Mouse (Mus musculus): Measurements from ENCODE around the gene Gm43191.
"Not testable (repeated sequence)": the region's sequence is repeated elsewhere in the genome, so short reads cannot be mapped to it uniquely, and the experiment has no call there.

Gene Gm43191

DNA sequence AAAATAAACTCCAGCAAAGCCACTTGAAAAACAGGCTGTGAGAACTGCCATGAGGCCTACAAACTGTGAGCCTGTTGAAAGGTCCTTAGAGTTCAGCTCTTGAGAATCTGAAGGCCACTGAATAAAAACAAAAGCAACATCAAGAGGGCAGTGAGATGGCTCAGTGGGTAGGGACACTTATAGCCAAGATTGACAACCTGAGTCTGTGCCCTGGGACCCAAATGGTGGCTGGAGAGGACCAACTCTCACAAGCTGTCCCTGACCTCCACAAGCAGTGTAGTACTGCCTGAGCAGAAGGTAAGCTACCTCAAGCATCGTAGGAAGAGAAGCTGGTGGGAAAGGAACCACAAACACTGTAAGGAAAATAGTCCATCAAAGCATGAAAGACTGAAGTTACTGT lies at the start of gene Gm43191:
Gene Gm43191, minus strand, starts transcription at position 101 of the 400 bp plus-strand sequence.
- in situ Hi-C loops (cut with MboI, MseI), result loop anchor here (5.0 to 25.0 kb wide), 3 partner anchors 61 to 1769 kb away; partner anchors contain the start of gene Olfm3 (in 1 of the 2)

DNA sequence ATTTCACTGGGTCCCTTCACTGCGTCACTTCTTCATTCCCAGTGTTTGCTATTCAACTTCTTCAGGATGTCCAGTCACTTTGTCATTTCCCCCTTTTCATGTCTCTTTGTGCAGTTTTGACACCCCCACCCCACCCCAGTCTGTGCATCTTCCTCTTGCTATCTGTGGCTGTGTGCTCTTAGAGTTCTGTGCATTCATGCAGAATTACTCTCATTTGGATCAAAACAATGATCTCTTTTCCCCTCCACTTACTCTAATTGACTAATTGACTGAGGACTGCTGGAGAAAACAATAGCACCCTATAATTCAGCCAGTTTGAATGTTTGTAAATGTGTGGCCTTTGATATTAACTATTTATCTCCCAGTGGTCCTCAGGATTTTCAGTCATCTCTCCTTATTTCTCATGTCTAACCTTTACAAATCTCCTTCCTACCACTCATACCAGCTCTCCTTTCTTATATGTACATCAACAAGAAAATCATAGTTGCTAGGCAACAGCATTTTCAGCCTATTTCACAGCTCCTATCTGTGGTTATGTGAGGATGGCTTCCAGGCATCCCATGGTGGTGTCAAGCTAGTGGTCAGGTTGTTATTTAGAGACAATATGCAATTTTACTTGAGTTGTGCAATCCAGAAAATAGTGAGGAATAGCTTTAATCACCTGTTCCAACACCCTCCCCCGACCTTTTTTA lies 48.6 kb upstream of the Gm43191 start:
- in situ Hi-C loops (cut with MboI, MseI), result no loop called here

- in situ Hi-C loops (cut with MboI, MseI), result no loop called here
Measured at GRCm38 (mm10) chr3:116726807-116727206, 45.7 kb upstream of the Gm43191 start.

DNA sequence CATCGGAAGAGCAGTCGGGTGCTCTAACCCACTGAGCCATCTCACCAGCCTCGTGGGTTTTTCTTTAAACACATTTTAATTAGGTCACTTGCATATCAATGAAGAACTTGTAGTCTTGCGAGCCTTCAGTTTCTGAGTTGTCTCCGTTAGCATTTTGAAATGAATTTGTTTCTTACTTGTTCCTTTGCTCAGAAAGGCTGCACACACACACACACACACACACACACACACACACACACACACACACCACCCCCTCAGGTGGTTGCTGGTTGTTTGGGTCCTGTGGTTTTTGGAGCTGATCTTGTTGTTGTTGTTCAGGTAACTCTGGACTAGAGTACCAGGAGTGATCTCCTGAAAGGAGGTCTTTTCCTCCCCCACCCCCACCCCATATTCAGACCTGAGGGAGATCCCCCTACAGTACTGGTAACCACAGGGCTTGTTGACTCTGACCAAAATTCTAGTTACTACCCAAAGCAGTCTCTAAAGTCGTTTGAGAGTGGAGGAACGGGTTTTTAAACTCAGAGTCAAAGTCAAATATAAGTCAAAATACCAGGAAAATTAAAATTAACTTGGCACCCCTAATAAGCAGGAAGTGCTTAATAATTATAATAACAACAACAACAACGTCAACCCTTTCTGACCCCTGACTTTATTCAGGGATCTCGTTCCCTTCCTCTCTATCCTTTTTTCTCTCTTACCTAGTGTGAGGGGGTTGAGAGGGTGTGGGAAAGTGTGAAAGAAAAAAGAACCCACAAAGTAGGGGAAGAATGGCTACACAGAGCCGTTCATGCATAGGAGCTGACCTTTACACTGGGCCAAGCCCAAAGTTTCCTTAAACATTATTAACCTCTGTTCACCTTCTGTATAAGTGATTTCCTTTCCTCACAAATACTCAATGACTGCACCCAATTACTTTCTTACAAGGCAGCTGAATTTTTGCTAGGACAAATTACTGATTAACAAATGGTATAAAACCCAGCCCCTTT lies 42.7 kb upstream of the Gm43191 start:
- in situ Hi-C loops (cut with MboI, MseI), result no loop called here

GRCm38 (mm10) chr3:116722980-116723379 lies 41.9 kb upstream of the Gm43191 start:
- in situ Hi-C loops (cut with MboI, MseI), result no loop called here

DNA sequence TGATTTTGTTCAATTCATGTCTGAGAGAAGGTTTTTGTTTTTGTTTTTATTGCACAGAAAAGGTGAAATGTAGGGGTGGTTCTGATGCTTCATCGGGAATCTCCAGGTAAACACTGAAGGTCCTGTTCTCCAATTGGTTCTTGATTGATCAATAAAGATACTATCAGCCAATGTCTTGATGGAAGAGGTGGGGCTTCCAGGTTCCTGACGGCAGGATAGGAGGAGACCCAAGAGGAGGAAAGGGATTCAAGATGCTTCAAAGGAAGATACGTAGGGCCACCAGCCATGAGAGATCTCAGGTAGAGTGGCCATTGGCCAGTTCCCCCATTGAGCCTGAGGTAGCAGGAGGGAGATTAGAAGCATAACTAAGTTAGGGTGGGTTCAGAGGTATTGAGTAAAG lies 37.9 kb upstream of the Gm43191 start:
- in situ Hi-C loops (cut with MboI, MseI), result no loop called here

GRCm38 (mm10) chr3:116713031-116713430 lies 32.0 kb upstream of the Gm43191 start:
- in situ Hi-C loops (cut with MboI, MseI), result no loop called here

- in situ Hi-C loops (cut with MboI, MseI), result no loop called here
Measured at GRCm38 (mm10) chr3:116712436-116712881, 31.4 kb upstream of the Gm43191 start, which contains the start of gene Slc35a3. Gene Slc35a3, minus strand, starts transcription at chr3:116712831.

- in situ Hi-C loops (cut with MboI, MseI), result no loop called here
Measured at GRCm38 (mm10) chr3:116711624-116712435, 30.8 kb upstream of the Gm43191 start.

- in situ Hi-C loops (cut with MboI, MseI), result no loop called here
Measured at GRCm38 (mm10) chr3:116710941-116711340, 29.9 kb upstream of the Gm43191 start.

DNA sequence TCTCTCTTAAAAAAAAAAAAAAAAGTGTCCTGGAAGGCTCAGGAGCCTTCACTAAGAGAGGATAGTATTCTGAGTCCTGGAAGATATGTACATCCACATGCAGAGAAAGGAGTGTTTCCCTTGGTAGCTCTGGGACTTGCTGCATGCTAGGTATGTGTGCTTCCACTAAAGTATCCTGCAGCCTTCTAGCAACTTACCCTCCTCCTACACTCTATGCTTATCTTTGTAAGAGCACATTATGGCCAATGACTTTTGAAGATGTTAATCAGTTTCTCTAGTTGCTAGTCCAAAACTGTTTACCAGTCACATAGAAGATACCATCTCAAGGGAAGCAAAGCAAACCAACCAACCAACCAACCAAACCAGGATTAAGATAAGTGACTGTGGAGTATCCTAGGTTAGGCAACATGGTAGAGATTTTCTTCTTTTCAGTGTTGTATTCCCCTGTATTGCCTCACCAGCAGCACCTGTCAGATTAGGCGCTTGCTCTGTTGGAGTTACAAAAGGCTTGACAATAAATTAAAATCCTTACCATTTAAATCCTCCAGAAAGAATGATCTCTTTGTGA lies 24.7 kb upstream of the Gm43191 start:
- in situ Hi-C loops (cut with MboI, MseI), result no loop called here

DNA sequence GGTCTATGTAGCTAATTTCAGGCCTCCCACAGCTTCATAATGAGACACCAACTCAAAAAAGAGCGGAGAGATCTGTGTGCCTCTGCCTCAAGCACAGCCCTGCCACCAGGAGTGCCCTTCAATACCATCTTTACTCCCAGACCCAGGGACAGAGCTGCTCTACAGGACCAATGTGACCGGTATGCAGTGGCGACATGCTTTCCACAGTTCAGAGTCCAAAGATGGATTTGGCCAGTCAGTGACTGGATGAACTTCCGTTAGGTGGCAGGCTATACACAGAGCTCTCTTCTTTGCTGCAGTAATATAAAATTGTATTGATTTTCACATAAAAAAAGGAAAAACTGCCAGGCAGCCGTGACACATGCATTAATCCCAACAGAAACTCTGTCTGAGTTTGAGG lies 22.8 kb upstream of the Gm43191 start:
- in situ Hi-C loops (cut with MboI, MseI), result no loop called here

GRCm38 (mm10) chr3:116702647-116703272 lies 21.7 kb upstream of the Gm43191 start:
- in situ Hi-C loops (cut with MboI, MseI), result no loop called here

DNA sequence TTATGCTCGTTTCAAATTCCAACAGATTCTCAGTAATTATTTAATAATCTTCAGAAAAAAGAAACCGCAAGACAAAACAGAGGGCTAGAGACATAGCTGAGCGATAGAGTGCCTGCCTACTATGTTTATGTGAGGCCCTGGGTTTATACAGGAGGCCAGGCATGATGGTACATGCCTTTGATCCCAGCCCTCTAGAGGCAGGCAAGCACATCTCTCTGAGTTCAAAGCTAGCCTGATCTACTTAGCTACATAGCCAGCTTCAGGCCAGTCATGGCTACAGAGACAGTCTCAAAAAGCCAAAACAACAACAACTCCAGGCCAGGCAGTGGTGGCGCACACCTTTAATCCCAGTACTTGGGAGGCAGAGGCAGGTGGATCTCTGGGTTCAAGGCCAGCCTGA lies 20.5 kb upstream of the Gm43191 start:
- in situ Hi-C loops (cut with MboI, MseI), result no loop called here

DNA sequence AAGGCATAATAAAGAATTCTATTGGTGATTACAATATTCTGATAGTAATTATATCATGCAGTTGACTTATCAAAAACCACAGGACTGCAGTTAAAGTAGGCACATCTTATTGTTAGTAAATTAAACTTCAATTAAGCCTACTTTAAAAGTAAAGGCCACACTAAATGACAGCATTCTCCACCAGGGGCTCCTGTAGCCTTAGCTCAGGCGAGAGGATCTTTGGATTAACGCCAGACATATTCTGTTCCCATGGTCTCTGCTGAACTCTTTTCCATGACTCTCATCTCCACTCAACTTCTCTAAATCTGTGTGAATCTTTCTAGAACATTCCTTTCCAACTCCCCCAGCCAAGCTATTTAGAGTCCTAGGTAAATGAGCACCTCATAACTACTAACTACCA lies 17.7 kb upstream of the Gm43191 start:
- in situ Hi-C loops (cut with MboI, MseI), result loop anchor here in 1 of 2 experiments (25.0 kb wide), 1 partner anchor 1786 kb away; the partner anchor contains the start of gene Olfm3

DNA sequence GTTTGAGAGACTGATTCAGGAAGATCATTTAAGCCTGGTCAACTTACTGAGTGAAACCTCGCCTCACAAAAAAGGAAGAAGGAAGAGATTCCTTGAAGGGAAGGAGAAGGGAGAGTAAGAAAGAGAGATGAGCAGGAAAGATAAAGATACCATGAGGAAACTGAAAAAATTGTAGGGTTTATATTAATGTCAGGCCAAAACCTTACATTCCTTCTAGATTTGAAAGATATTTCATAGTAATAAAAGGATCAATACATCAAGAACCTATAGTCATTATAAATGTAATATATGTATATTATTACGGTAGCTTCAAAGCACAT lies 14.6 kb upstream of the Gm43191 start:
- in situ Hi-C loops (cut with MboI, MseI), result loop anchor here in 1 of 2 experiments (25.0 kb wide), 1 partner anchor 1783 kb away; the partner anchor contains the start of gene Olfm3

GRCm38 (mm10) chr3:116694955-116695665 lies 14.1 kb upstream of the Gm43191 start:
- in situ Hi-C loops (cut with MboI, MseI), result loop anchor here in 1 of 2 experiments (25.0 kb wide), 1 partner anchor 1783 kb away; the partner anchor contains the start of gene Olfm3

- in situ Hi-C loops (cut with MboI, MseI), result loop anchor here in 1 of 2 experiments (25.0 kb wide), 1 partner anchor 1782 kb away; the partner anchor contains the start of gene Olfm3
Measured at GRCm38 (mm10) chr3:116694312-116694711, 13.3 kb upstream of the Gm43191 start.

- in situ Hi-C loops (cut with MboI, MseI), result not testable (repeated sequence)
Measured at GRCm38 (mm10) chr3:116664281-116664680, 16.8 kb downstream of the Gm43191 start.

DNA sequence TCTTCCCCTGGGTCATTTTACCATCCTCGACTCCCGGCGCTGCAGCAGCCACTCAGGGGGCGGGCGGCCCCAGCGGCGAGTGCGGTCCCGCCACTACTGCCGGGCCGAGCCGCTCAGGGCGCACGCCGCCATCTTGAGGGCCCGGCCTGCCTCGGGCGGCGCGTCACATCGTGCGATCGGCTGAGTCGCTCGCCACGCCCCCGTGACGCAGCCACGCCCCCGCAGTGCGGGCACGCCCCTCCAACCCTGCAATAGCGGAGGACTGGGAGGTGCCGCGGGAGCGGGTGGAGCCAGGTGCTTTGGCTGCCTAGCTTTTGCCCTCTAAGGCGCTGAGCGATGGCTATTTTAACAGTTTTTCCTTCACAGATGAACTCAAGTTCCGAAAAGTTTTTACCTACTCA lies 18.6 kb downstream of the Gm43191 start, which contains the start of gene Mfsd14a:
Gene Mfsd14a, minus strand, starts transcription at position 215 of the 401 bp plus-strand sequence.
- in situ Hi-C loops (cut with MboI, MseI), result no loop called here

Data from T-helper 17 cell (primary cell).